Mouse (Mus musculus) liver, postnatal 0 days (tissue): ENCODE data around the gene Slc6a9.

Source experiments
- CTCF ChIP-seq: sonication (generic); IDR thresholded peaks from 2 replicates; pipeline ENCODE4 v1.5.1; 2016; ENCODE audit warnings: antibody characterized with exemption, low read depth
- EP300 ChIP-seq: IDR thresholded peaks from 2 replicates; pipeline ENCODE4 v1.6.1; 2016; ENCODE audit warnings: antibody characterized with exemption, low read depth, mild to moderate bottlenecking

DNA sequence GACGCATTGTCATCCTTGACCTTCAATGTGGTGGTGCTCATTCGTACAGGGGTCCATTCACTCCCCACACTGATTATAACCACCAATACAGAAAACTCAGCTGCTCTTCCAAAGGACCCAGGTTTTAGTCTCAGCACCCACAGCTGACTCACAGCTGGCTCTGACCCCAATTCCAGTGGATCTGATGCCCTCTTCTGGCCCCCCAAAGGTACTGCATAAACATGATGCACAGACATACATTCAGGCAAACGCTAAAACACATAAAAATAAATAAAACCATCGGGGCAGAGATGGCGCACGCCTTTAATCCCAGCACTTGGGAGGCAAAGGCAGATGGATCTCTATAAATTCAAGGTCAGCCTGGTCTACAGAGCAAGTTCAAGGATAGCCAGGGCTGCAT lies 34.4 kb upstream of the Slc6a9 start:
- no peak for TF ChIP-seq EP300
- peak; percentile 53 for TF ChIP-seq CTCF
